Mouse (Mus musculus) bone marrow, adult 2 months (tissue): Measurements from ENCODE around the gene Qrfp. TPM values are rescaled to one million over a fixed set of nuclear protein-coding genes. Genes with fewer than 3 reads are reported as not detected.

Experiments used
- H3K27ac ChIP-seq: fragments of 200-500 bp; 2 replicates; pipeline ENCODE4 v1.5.1; 2012; ENCODE audit warnings: low read depth, mild to moderate bottlenecking, control low read depth, inconsistent platforms, low read length; ENCODE audit not compliant: control insufficient read depth, poor library complexity, insufficient read depth
- H3K4me1 ChIP-seq: fragments of 200-500 bp; 2 replicates; pipeline ENCODE4 v1.6.1; 2011; ENCODE audit warnings: low read length; ENCODE audit not compliant: control insufficient read depth, insufficient read depth
- H3K4me3 ChIP-seq: fragments of 200-500 bp; replicated peaks from 2 replicates; pipeline ENCODE3; 2011; ENCODE audit warnings: mild to moderate bottlenecking, low read depth, low read length, control low read depth; ENCODE audit not compliant: control insufficient read depth
- CTCF ChIP-seq: fragments of 200-500 bp; IDR thresholded peaks from 2 replicates; pipeline ENCODE4 v1.5.1; 2011; ENCODE audit warnings: low read length, control low read depth; ENCODE audit not compliant: control insufficient read depth, insufficient read depth
- POLR2A ChIP-seq: fragments of 200-500 bp; IDR thresholded peaks from 2 replicates; pipeline ENCODE4 v1.6.1; 2011; ENCODE audit warnings: low read depth, mild to moderate bottlenecking, control low read depth, low read length, borderline replicate concordance; ENCODE audit not compliant: control insufficient read depth
- WGBS: fragments of 180-500 bp; shearing (Covaris S2); methylation state at CpG from one replicate; pipeline ENCODE4 v1.1.7; 2018; 5-methylcytosine and 5-hydroxymethylcytosine counted together
- polyA plus RNA-seq: library from polyadenylated mRNA; stranded (reverse); fragments of >200 nt; gene quantifications from 2 replicates; pipeline ENCODE4 v1.2.4, GENCODE M21; 2011; ENCODE audit warnings: low replicate concordance; ENCODE audit not compliant: missing spikeins, insufficient read depth, insufficient read length

Gene Qrfp
- polyA plus RNA-seq, 1 experiment: 0.85 TPM

- Histone ChIP-seq H3K4me3 (no peak overlapping the region), H3K4me1 (no peaks in the 10 kb centered on the region; the same call in 1 of the 2 replicates), H3K27ac (no peak overlapping the region)
- 77% methylated on average over 9 of the region's 9 CpGs for WGBS
- no peak for TF ChIP-seq CTCF
- no peak for TF ChIP-seq POLR2A
These were observed 3.6 kb downstream of the Qrfp start for GRCm38 (mm10) chr2:31806639-31807382.

DNA sequence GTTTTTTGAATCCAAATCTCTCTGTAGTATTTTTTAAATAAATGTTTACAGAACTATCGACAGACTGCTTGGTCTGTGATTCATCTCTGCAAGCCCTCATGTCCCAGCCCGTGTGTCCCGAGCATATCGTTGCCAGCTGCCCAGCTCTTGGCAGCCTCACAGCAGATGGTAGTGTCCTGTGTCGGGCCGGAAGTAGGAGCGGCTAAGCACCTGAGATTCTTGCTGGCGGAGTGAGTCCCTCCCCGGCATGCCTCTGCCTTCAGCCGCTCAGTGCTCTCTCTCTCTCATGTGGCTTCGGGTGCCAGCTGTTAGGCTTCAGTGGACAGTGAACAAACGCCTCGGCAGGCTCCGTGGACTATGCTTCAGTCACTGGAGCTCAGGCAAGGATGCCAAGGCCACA is 6.9 kb downstream of the Qrfp start:
- H3K4me3 ChIP-seq: no peak overlapping the region
- no peaks in the 10 kb centered on the region for H3K4me1 ChIP-seq
- no peak overlapping the region for H3K27ac ChIP-seq
- 87% methylated on average over 14 of the region's 14 CpGs for WGBS
- TF ChIP-seq POLR2A (no peak), CTCF (no peak)

- no peak for TF ChIP-seq CTCF
- no peak for TF ChIP-seq POLR2A
- WGBS: 94% methylated on average over 8 of the region's 8 CpGs
- H3K4me1 ChIP-seq: no peaks in the 10 kb centered on the region
- no peak overlapping the region for H3K27ac ChIP-seq
- no peak overlapping the region for H3K4me3 ChIP-seq
These were observed 7.6 kb downstream of the Qrfp start for GRCm38 (mm10) chr2:31802811-31803210.

GRCm38 (mm10) chr2:31801416-31801815 is 9.0 kb downstream of the Qrfp start:
- TF ChIP-seq CTCF (no peak), POLR2A (no peak)
- Histone ChIP-seq H3K4me3 (no peak overlapping the region), H3K4me1 (no peaks in the 10 kb centered on the region), H3K27ac (no peak overlapping the region)
- WGBS: 89% methylated on average over 9 of the region's 9 CpGs

GRCm38 (mm10) chr2:31796943-31797342 is 13.4 kb downstream of the Qrfp start:
- no peaks in the 10 kb centered on the region for H3K4me1 ChIP-seq
- WGBS: 87% methylated on average over 3 of the region's 3 CpGs
- TF ChIP-seq CTCF (no peak), POLR2A (no peak)
- H3K4me3 ChIP-seq: no peak overlapping the region
- H3K27ac ChIP-seq: no peak overlapping the region

DNA sequence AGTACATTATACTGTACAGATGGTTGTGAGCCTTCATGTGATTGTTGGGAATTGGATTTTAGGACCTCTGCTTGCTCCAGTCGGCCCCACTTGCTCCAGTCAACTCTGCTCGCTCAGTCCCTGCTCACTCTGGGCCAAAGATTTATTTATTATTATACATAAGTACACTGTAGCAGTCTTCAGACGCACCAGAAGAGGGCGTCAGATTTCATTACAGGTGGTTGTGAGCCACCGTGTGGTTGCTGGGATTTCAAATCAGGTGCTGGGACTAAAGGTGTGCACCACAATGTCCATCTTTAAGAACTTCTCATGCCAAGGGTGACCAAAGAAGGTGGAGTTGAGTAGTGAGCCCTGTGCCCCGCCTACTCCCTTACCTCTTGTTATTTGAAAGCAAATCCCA is 17.8 kb downstream of the Qrfp start:
- WGBS: 80% methylated on average over 6 of the region's 6 CpGs
- TF ChIP-seq POLR2A: no peak
- no peak overlapping the region for H3K4me3 ChIP-seq
- H3K4me1 ChIP-seq: no peaks in the 10 kb centered on the region
- H3K27ac ChIP-seq: no peak overlapping the region

GRCm38 (mm10) chr2:31791260-31791659 is 19.1 kb downstream of the Qrfp start:
- Histone ChIP-seq H3K4me3 (no peak overlapping the region), H3K27ac (no peak overlapping the region), H3K4me1 (no peaks in the 10 kb centered on the region)
- WGBS: 89% methylated on average over 8 of the region's 8 CpGs
- TF ChIP-seq POLR2A (no peak), CTCF (no peak)

DNA sequence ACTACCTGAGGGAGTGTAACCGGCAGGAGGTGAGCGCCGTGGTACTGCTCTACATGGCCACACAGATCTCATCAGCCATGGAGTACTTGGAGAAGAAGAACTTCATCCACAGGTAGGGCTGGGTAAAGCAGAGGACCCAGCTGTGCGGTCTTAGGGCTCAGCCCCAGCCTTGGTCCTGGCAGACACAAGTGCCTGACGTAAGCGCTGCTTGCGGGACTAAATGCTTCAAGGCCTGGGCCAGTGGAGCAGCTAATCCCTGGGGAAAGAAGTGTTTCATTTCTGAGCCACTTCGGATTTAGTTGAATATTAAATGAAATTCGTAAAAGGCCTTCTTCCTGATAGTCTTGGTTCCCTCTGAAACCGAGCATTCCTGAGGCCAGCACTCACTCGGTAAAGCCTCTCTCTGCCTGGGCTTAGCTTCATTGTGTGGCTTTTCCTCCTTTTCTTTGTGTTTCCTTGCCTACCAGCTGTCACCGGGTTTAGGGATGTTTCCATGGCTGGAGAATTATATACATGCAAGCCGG is 19.6 kb downstream of the Qrfp start:
- TF ChIP-seq CTCF (no peak), POLR2A (no peak)
- 88% methylated on average over 13 of the region's 13 CpGs for WGBS
- Histone ChIP-seq H3K4me3 (no peak overlapping the region), H3K27ac (no peak overlapping the region), H3K4me1 (no peaks in the 10 kb centered on the region)
